Mouse (Mus musculus) heart, embryonic 14.5 days (tissue): ENCODE measurements at regions not wholly inside any gene's neighbourhood (a gene's known extent, or its start where the extent isn't known, plus 50 kb on each side); places are given as distances from the start of the nearest gene placed in this dataset.

Experiments used
- ATAC-seq: fragments of 200-750 bp; cut with Nextera tagmentation; 2 replicates; pipeline ENCODE4 v1.8.0; 2017; ENCODE audit warnings: low read depth, moderate TSS enrichment; ENCODE audit not compliant: insufficient number of reproducible peaks, insufficient read depth, low FRiP score
- H3K27ac ChIP-seq, 2 experiments: fragments of 200-500 bp in 1 of 2; fragments of 300-500 bp in 1 of 2; sonication (generic) in 1 of 2; replicated peaks in 1 of 2; 2 replicates each; pipeline ENCODE4 v1.5.1; 2012 to 2014; ENCODE audit warnings: low read depth in 2 of 2, low read length in 2 of 2, control low read depth in 1 of 2, mild to moderate bottlenecking in 1 of 2, mixed read lengths in 1 of 2; ENCODE audit not compliant: control insufficient read depth in 1 of 2, insufficient read depth in 1 of 2
- H3K27me3 ChIP-seq: fragments of 300-500 bp; sonication (generic); 2 replicates; pipeline ENCODE4 v1.6.1; 2014; ENCODE audit warnings: mild to moderate bottlenecking, low read length, control low read depth; ENCODE audit not compliant: control insufficient read depth, insufficient read depth
- H3K36me3 ChIP-seq: fragments of 300-500 bp; sonication (generic); 2 replicates; pipeline ENCODE4 v1.6.1; 2014; ENCODE audit warnings: mild to moderate bottlenecking, control low read depth, low read length, mixed read lengths; ENCODE audit not compliant: control insufficient read depth, insufficient read depth
- H3K4me1 ChIP-seq, 2 experiments: fragments of 200-500 bp in 1 of 2; fragments of 300-500 bp in 1 of 2; sonication (generic) in 1 of 2; 2 replicates each; pipeline ENCODE4 v1.6.1; 2012 to 2014; ENCODE audit warnings: low read length in 2 of 2, control low read depth in 1 of 2, mixed read lengths in 1 of 2; ENCODE audit not compliant: control insufficient read depth in 2 of 2, insufficient read depth in 2 of 2
- H3K4me2 ChIP-seq: fragments of 300-500 bp; sonication (generic); 2 replicates; pipeline ENCODE4 v1.6.1; 2014; ENCODE audit warnings: mild to moderate bottlenecking, low read length
- H3K4me3 ChIP-seq, 2 experiments: fragments of 200-500 bp in 1 of 2; fragments of 300-500 bp in 1 of 2; sonication (generic) in 1 of 2; 2 replicates each; pipeline ENCODE4 v1.5.1; 2012 to 2014; ENCODE audit warnings: low read length in 2 of 2, mild to moderate bottlenecking in 2 of 2, control low read depth in 1 of 2, low read depth in 1 of 2, moderate library complexity in 1 of 2; ENCODE audit not compliant: control insufficient read depth in 1 of 2, insufficient read depth in 1 of 2
- H3K9ac ChIP-seq: fragments of 300-500 bp; sonication (generic); 2 replicates; pipeline ENCODE4 v1.6.1; 2014; ENCODE audit warnings: mild to moderate bottlenecking, low read length
- H3K9me3 ChIP-seq: fragments of 300-500 bp; sonication (generic); 2 replicates; pipeline ENCODE4 v1.6.1; 2016; ENCODE audit warnings: low read length, control low read depth; ENCODE audit not compliant: control insufficient read depth
- WGBS: fragments of 180-500 bp; shearing (Covaris S2); extraction: QIAGEN DNeasy Blood & Tissue Kit; methylation state at CpG from one replicate; pipeline ENCODE4 v1.1.7; 2014; 5-methylcytosine and 5-hydroxymethylcytosine counted together

GRCm38 (mm10) chr8:91967407-91967806 is 165.5 kb upstream of the Irx3 start:
- WGBS: 4% methylated on average over 16 of the region's 16 CpGs
- peak overlapping the region; percentile 71 for H3K9ac ChIP-seq
- H3K27me3 ChIP-seq: peaks cover 6% of the 10 kb centered on the region; the same call in 1 of the 2 replicates
- ATAC-seq: peak; percentile 81
- H3K4me2 ChIP-seq: peak overlapping the region; percentile 63
- H3K4me3 ChIP-seq: peak overlapping the region; percentile 27 to 32
- no peaks in the 10 kb centered on the region for H3K9me3 ChIP-seq
- no peaks in the 10 kb centered on the region for H3K36me3 ChIP-seq
- H3K4me1 ChIP-seq: peaks cover 20 to 24% of the 10 kb centered on the region in 2 experiments
- H3K27ac ChIP-seq: peak overlapping the region; percentile 95

GRCm38 (mm10) chr8:91966891-91967370 is 165.1 kb upstream of the Irx3 start:
- H3K27me3 ChIP-seq: peaks cover 6% of the 10 kb centered on the region; the same call in 1 of the 2 replicates
- peak overlapping the region; percentile 63 for H3K4me2 ChIP-seq
- H3K9ac ChIP-seq: peak overlapping the region; percentile 71
- peaks cover 20 to 24% of the 10 kb centered on the region in 2 experiments for H3K4me1 ChIP-seq
- no peaks in the 10 kb centered on the region for H3K9me3 ChIP-seq
- peak overlapping the region; percentile 84 to 95 for H3K27ac ChIP-seq
- H3K4me3 ChIP-seq: peak overlapping the region; percentile 27 to 32
- H3K36me3 ChIP-seq: no peaks in the 10 kb centered on the region
- peak; percentile 36; the same call in 1 of the 2 replicates for ATAC-seq
- 5% methylated on average over 19 of the region's 19 CpGs for WGBS

DNA sequence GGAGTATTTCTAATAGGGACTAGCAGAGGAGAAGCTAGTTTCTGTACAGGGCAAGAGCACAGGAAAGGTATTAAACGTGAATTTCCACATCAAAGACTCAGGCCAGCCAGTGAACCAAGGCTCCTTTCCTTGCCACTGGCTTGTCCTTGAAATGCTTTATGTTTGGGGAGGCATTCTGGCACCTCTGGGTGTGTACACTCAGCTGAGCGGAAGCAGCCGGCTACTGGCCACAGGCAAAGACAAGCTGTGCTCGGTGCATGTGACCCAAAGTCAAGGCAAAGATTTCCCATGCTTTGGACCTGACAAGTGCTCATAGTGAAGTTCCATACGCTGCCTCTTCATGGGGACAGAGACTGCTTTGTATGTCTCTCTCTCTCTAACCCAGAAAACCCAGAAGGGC is 159.8 kb upstream of the Irx3 start:
- Histone ChIP-seq H3K4me1 (peaks cover 2% of the 10 kb centered on the region in 2 experiments; a peak in 1 of 4 replicates), H3K4me3 (no peak overlapping the region), H3K9me3 (0 out of 2 replicates have a peak, but pooled peaks cover 6% of the 10 kb centered on the region), H3K27ac (no peak overlapping the region), H3K27me3 (no peaks in the 10 kb centered on the region), H3K9ac (no peak overlapping the region), H3K36me3 (no peaks in the 10 kb centered on the region), H3K4me2 (no peak overlapping the region)
- WGBS: 59% methylated on average over 5 of the region's 5 CpGs
- ATAC-seq: no peak

GRCm38 (mm10) chr8:91955170-91955569 is 153.3 kb upstream of the Irx3 start:
- H3K4me3 ChIP-seq: no peak overlapping the region
- no peaks in the 10 kb centered on the region for H3K4me1 ChIP-seq
- H3K9ac ChIP-seq: no peak overlapping the region
- no peaks in the 10 kb centered on the region for H3K36me3 ChIP-seq
- H3K27me3 ChIP-seq: no peaks in the 10 kb centered on the region; the same call in 1 of the 2 replicates
- H3K9me3 ChIP-seq: 0 out of 2 replicates have a peak, but pooled peaks cover 6% of the 10 kb centered on the region
- H3K27ac ChIP-seq: no peak overlapping the region
- WGBS: 68% methylated on average over 6 of the region's 6 CpGs
- no peak for ATAC-seq
- no peak overlapping the region for H3K4me2 ChIP-seq

DNA sequence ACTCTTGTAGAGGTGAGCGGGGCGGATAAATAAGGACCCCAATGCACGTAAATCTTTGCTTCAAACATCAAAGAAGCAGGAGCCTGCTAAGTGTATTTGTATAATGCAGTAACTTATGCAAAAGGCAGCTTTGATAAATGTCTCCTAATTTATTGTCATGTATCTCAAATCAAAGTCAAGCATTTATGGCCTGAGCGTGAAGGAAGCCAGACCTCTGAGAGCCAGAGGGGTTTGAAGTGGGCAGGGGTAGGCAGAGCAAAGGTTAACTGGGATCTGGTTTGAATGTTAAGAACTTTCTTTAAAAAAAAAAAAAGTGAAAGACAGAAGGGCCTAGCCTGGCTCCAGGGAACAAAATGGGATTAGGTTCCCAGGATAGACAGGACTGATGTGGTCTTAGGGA is 151.1 kb upstream of the Irx3 start:
- H3K4me3 ChIP-seq: no peak overlapping the region

DNA sequence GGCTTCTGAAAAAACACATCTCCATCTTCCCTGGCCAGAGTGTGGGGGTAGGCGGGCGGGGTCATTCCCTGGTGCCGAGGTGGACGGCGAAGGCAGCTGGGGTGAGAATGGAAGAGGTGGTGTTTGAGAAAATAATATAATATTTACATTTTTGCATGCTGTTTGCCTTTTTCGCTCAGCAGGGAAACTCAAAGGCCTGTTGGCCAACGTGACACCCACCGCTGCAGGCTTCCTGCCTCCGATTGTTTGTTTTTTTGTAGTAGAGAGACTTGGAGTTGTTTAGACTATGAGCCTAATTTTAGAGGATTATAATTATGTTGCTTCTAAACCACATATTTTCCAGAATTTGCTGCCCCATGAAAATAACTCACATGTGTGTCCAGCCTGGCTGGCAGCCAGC is 147.2 kb upstream of the Irx3 start:
- Histone ChIP-seq H3K9ac (no peak overlapping the region), H3K4me1 (no peaks in the 10 kb centered on the region), H3K36me3 (no peaks in the 10 kb centered on the region), H3K27me3 (no peaks in the 10 kb centered on the region; the same call in 1 of the 2 replicates), H3K9me3 (no peaks in the 10 kb centered on the region), H3K27ac (no peak overlapping the region), H3K4me2 (no peak overlapping the region), H3K4me3 (no peak overlapping the region)
- WGBS: 83% methylated on average over 9 of the region's 9 CpGs
- no peak for ATAC-seq

More for the DNA sequence above, 151.1 kb upstream of the Irx3 start:
- no peak for ATAC-seq
- no peaks in the 10 kb centered on the region for H3K4me1 ChIP-seq
- no peaks in the 10 kb centered on the region for H3K36me3 ChIP-seq
- no peak overlapping the region for H3K27ac ChIP-seq
- WGBS: 90% methylated on average over 4 of the region's 4 CpGs
- 0 out of 2 replicates have a peak, but pooled peaks cover 5% of the 10 kb centered on the region for H3K9me3 ChIP-seq
- H3K4me2 ChIP-seq: no peak overlapping the region
- no peaks in the 10 kb centered on the region; the same call in 1 of the 2 replicates for H3K27me3 ChIP-seq
- no peak overlapping the region for H3K9ac ChIP-seq

- no peaks in the 10 kb centered on the region for H3K4me1 ChIP-seq
- H3K9ac ChIP-seq: no peak overlapping the region
- no peak for ATAC-seq
- H3K27ac ChIP-seq: no peak overlapping the region
- no peak overlapping the region for H3K4me3 ChIP-seq
- H3K27me3 ChIP-seq: no peaks in the 10 kb centered on the region; the same call in 1 of the 2 replicates
- H3K4me2 ChIP-seq: no peak overlapping the region
- no peaks in the 10 kb centered on the region for H3K9me3 ChIP-seq
- no peaks in the 10 kb centered on the region for H3K36me3 ChIP-seq
- WGBS: 79% methylated on average over 18 of the region's 18 CpGs
Observed at GRCm38 (mm10) chr8:91948173-91948940, 146.5 kb upstream of the Irx3 start.
